Mouse (Mus musculus): ENCODE measurements around the gene Ensa. TPM values are rescaled to one million over a fixed set of nuclear protein-coding genes. Genes with fewer than 3 reads are reported as not detected.
"Not testable (repeated sequence)": the region's sequence is repeated elsewhere in the genome, so short reads cannot be mapped to it uniquely, and the experiment has no call there.

Ensa gene
- polyA plus RNA-seq, 1 experiment, result 2.8 TPM

GRCm38 (mm10) chr3:95618511-95618910 lies 6.3 kb upstream of the Ensa start:
- Histone ChIP-seq H3K4me3 (replicated peaks) (no peak overlapping the region), H3K4me1 (ENCODE audit: control insufficient read depth) (peaks cover 6% of the 10 kb centered on the region), H3K27me3 (ENCODE audit: control insufficient read depth) (no peaks in the 10 kb centered on the region), H3K36me3 (ENCODE audit: control insufficient read depth) (peaks cover 92% of the 10 kb centered on the region), H3K9me3 (ENCODE audit: control insufficient read depth, low read length) (no peaks in the 10 kb centered on the region)
- TF ChIP-seq TAL1 (IDR thresholded peaks at IDR 0.05; ENCODE audit: low read length), result no peak
- no peak for TF ChIP-seq GATA1 (IDR thresholded peaks at IDR 0.05; ENCODE audit: low read length)

- H3K4me1 ChIP-seq (ENCODE audit: control insufficient read depth), result peaks cover 23% of the 10 kb centered on the region
- no peak overlapping the region for H3K4me3 ChIP-seq (replicated peaks)
- no peaks in the 10 kb centered on the region for H3K9me3 ChIP-seq (ENCODE audit: control insufficient read depth, low read length)
- peaks cover 75% of the 10 kb centered on the region for H3K36me3 ChIP-seq (ENCODE audit: control insufficient read depth)
- no peaks in the 10 kb centered on the region for H3K27me3 ChIP-seq (ENCODE audit: control insufficient read depth)
- TF ChIP-seq TAL1 (IDR thresholded peaks at IDR 0.05; ENCODE audit: low read length) (no peak), GATA1 (IDR thresholded peaks at IDR 0.05; ENCODE audit: low read length) (no peak)
Measured at GRCm38 (mm10) chr3:95621241-95621640, 3.6 kb upstream of the Ensa start.

GRCm38 (mm10) chr3:95622421-95622820 lies 2.4 kb upstream of the Ensa start:
- H3K27me3 ChIP-seq (ENCODE audit: control insufficient read depth), result not testable (repeated sequence)
- H3K36me3 ChIP-seq (ENCODE audit: control insufficient read depth), result peaks cover 75% of the 10 kb centered on the region

GRCm38 (mm10) chr3:95623551-95623950 lies 1.2 kb upstream of the Ensa start:
- Histone ChIP-seq H3K36me3 (ENCODE audit: control insufficient read depth) (peaks cover 75% of the 10 kb centered on the region), H3K27me3 (ENCODE audit: control insufficient read depth) (no peaks in the 10 kb centered on the region), H3K4me3 (replicated peaks) (no peak overlapping the region), H3K9me3 (ENCODE audit: control insufficient read depth, low read length) (no peaks in the 10 kb centered on the region), H3K4me1 (ENCODE audit: control insufficient read depth) (peaks cover 45% of the 10 kb centered on the region)
- TF ChIP-seq GATA1 (IDR thresholded peaks at IDR 0.05; ENCODE audit: low read length), result no peak
- TF ChIP-seq TAL1 (IDR thresholded peaks at IDR 0.05; ENCODE audit: low read length), result no peak

More at GRCm38 (mm10) chr3:95622421-95622820, 2.4 kb upstream of the Ensa start:
- H3K4me1 ChIP-seq (ENCODE audit: control insufficient read depth), result peaks cover 35% of the 10 kb centered on the region
- not testable (repeated sequence) for H3K9me3 ChIP-seq (ENCODE audit: control insufficient read depth, low read length); H3K4me3 ChIP-seq (replicated peaks)

- H3K4me1 ChIP-seq (ENCODE audit: control insufficient read depth), result peaks cover 48% of the 10 kb centered on the region
- peak overlapping the region; percentile 76 for H3K4me3 ChIP-seq (replicated peaks)
- not testable (repeated sequence) for H3K27me3 ChIP-seq (ENCODE audit: control insufficient read depth); H3K9me3 ChIP-seq (ENCODE audit: control insufficient read depth, low read length)
- peaks cover 75% of the 10 kb centered on the region for H3K36me3 ChIP-seq (ENCODE audit: control insufficient read depth)
Measured at GRCm38 (mm10) chr3:95623991-95624515, 740 bp upstream of the Ensa start.

GRCm38 (mm10) chr3:95627763-95628162 lies 3.0 kb downstream of the Ensa start:
- peaks cover 65% of the 10 kb centered on the region for H3K4me1 ChIP-seq (ENCODE audit: control insufficient read depth)
- no peak for TF ChIP-seq TAL1 (IDR thresholded peaks at IDR 0.05; ENCODE audit: low read length)
- TF ChIP-seq GATA1 (IDR thresholded peaks at IDR 0.05; ENCODE audit: low read length), result no peak
- H3K27me3 ChIP-seq (ENCODE audit: control insufficient read depth), result no peaks in the 10 kb centered on the region
- no peaks in the 10 kb centered on the region for H3K9me3 ChIP-seq (ENCODE audit: control insufficient read depth, low read length)
- peaks cover 78% of the 10 kb centered on the region for H3K36me3 ChIP-seq (ENCODE audit: control insufficient read depth)
- no peak overlapping the region for H3K4me3 ChIP-seq (replicated peaks)

GRCm38 (mm10) chr3:95629755-95630154 lies 5.0 kb downstream of the Ensa start:
- TF ChIP-seq TAL1 (IDR thresholded peaks at IDR 0.05; ENCODE audit: low read length) (no peak), GATA1 (IDR thresholded peaks at IDR 0.05; ENCODE audit: low read length) (no peak)
- H3K4me3 ChIP-seq (replicated peaks), result no peak overlapping the region
- peaks cover 89% of the 10 kb centered on the region for H3K36me3 ChIP-seq (ENCODE audit: control insufficient read depth)
- H3K27me3 ChIP-seq (ENCODE audit: control insufficient read depth), result no peaks in the 10 kb centered on the region
- peaks cover 49% of the 10 kb centered on the region for H3K4me1 ChIP-seq (ENCODE audit: control insufficient read depth)
- H3K9me3 ChIP-seq (ENCODE audit: control insufficient read depth, low read length), result no peaks in the 10 kb centered on the region

- Histone ChIP-seq H3K36me3 (ENCODE audit: control insufficient read depth) (peaks cover 100% of the 10 kb centered on the region), H3K4me3 (replicated peaks) (no peak overlapping the region), H3K9me3 (ENCODE audit: control insufficient read depth, low read length) (no peaks in the 10 kb centered on the region), H3K27me3 (ENCODE audit: control insufficient read depth) (no peaks in the 10 kb centered on the region), H3K4me1 (ENCODE audit: control insufficient read depth) (peaks cover 50% of the 10 kb centered on the region)
- TF ChIP-seq TAL1 (IDR thresholded peaks at IDR 0.05; ENCODE audit: low read length), result no peak
- no peak for TF ChIP-seq GATA1 (IDR thresholded peaks at IDR 0.05; ENCODE audit: low read length)
Measured at GRCm38 (mm10) chr3:95630856-95631255, 6.1 kb downstream of the Ensa start.

GRCm38 (mm10) chr3:95631304-95631703 lies 6.5 kb downstream of the Ensa start:
- Histone ChIP-seq H3K4me3 (replicated peaks) (no peak overlapping the region), H3K4me1 (ENCODE audit: control insufficient read depth) (peaks cover 48% of the 10 kb centered on the region), H3K9me3 (ENCODE audit: control insufficient read depth, low read length) (no peaks in the 10 kb centered on the region), H3K36me3 (ENCODE audit: control insufficient read depth) (peaks cover 100% of the 10 kb centered on the region), H3K27me3 (ENCODE audit: control insufficient read depth) (no peaks in the 10 kb centered on the region)
- TF ChIP-seq TAL1 (IDR thresholded peaks at IDR 0.05; ENCODE audit: low read length), result no peak
- no peak for TF ChIP-seq GATA1 (IDR thresholded peaks at IDR 0.05; ENCODE audit: low read length)

Data from erythroblast, embryonic 14.5 days (primary cell).